Mouse (Mus musculus) hindbrain, embryonic 11.5 days (tissue): ENCODE data around the gene Syt16. TPM values are rescaled to one million over a fixed set of nuclear protein-coding genes. Genes with fewer than 3 reads are reported as not detected.
A peak's percentile ranks its signal among the peaks of the same experiment; 100 is the strongest.

ENCODE experiments used
- ATAC-seq: fragments of 200-750 bp; cut with Nextera tagmentation; 2 replicates; pipeline ENCODE4 v1.8.0; 2017; ENCODE audit warnings: mild to moderate bottlenecking, moderate TSS enrichment, moderate library complexity; ENCODE audit not compliant: low FRiP score
- DNase-seq: peaks from one replicate; pipeline ENCODE4 v3.0.0-alpha.2; 2015; ENCODE audit warnings: low spot score
- H3K27ac ChIP-seq: fragments of 300-500 bp; sonication (generic); 2 replicates; pipeline ENCODE4 v1.5.1; 2014; ENCODE audit warnings: mild to moderate bottlenecking, low read depth, low read length
- H3K27me3 ChIP-seq: fragments of 300-500 bp; sonication (generic); 2 replicates; pipeline ENCODE4 v1.6.1; 2014; ENCODE audit warnings: mild to moderate bottlenecking, low read length, moderate library complexity, mixed read lengths; ENCODE audit not compliant: control insufficient read depth, insufficient read depth
- H3K36me3 ChIP-seq: fragments of 300-500 bp; sonication (generic); 2 replicates; pipeline ENCODE4 v1.6.1; 2014; ENCODE audit warnings: mild to moderate bottlenecking, low read length, moderate library complexity, mixed read lengths; ENCODE audit not compliant: control insufficient read depth, insufficient read depth
- H3K4me1 ChIP-seq: fragments of 300-500 bp; sonication (generic); replicated peaks from 2 replicates; pipeline ENCODE4 v1.6.1; 2014; ENCODE audit warnings: low read length, mixed read lengths; ENCODE audit not compliant: control insufficient read depth, insufficient read depth
- H3K4me2 ChIP-seq: fragments of 300-500 bp; sonication (generic); replicated peaks from 2 replicates; pipeline ENCODE4 v1.6.1; 2014; ENCODE audit warnings: mild to moderate bottlenecking, low read depth, low read length
- H3K4me3 ChIP-seq: fragments of 300-500 bp; sonication (generic); 2 replicates; pipeline ENCODE4 v1.5.1; 2014; ENCODE audit warnings: low read depth, low read length
- H3K9ac ChIP-seq: fragments of 300-500 bp; sonication (generic); 2 replicates; pipeline ENCODE4 v1.6.1; 2014; ENCODE audit warnings: low read depth, low read length
- H3K9me3 ChIP-seq: fragments of 300-500 bp; sonication (generic); 2 replicates; pipeline ENCODE4 v1.6.1; 2016; ENCODE audit warnings: low read length; ENCODE audit not compliant: control insufficient read depth
- WGBS: fragments of 180-500 bp; shearing (Covaris S2); extraction: QIAGEN DNeasy Blood & Tissue Kit; methylation state at CpG from one replicate; pipeline ENCODE4 v1.1.7; 2014; 5-methylcytosine and 5-hydroxymethylcytosine counted together
- polyA plus RNA-seq: library from polyadenylated mRNA; unstranded; fragments of >200 nt; fragmentation: Nextera tagmentation; extraction: Ambion mirVana; gene quantifications from 2 replicates; pipeline ENCODE4 v1.2.1, GENCODE M21; 2014

Gene Syt16
- polyA plus RNA-seq, 1 experiment from 2014 or later = 5.4 TPM

DNA sequence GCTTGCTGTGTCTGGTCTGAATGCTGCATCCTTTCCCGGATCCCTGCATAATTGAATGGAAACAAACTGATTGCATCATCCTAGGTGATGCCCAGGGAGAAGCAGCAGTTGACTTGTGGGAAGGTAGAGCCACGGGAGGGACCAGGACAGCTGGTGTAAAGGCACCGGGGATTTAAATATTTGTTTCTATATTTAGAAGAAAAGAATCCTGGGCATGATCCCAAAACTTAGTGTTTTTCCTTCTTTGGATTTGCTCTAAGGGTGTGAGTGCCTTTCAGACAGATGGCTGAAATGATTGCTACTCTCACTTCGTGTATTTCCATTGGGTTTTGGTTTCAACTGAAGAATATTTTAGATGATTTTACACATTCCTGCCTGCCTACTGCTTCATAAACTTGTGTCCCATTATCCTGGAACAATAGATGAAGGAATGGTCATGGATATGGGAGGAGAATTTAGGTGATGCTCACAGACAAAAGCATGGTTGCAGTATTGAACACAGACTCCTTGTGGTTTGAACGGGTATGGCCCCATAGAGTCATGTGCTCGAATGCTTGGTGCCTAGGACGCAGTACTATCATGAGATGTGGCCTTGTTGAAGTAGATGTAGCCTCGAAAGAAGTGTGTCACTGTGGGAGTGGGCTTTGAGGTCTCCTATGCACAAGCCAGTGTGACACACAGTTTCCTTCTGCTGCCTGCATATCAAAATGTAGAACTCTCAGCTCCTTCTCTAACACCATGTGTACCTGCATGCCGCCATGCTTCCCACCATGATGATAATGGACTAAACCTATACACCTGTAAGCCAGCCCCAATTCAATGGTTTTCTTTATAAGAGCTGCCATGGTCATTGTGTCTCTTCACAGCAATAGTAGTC is 306.2 kb downstream of the Syt16 start:
- Histone ChIP-seq H3K9me3 (no peaks in the 10 kb centered on the region), H3K36me3 (no peaks in the 10 kb centered on the region), H3K27ac (no peak overlapping the region), H3K4me1 (no peaks in the 10 kb centered on the region), H3K9ac (no peak overlapping the region), H3K27me3 (no peaks in the 10 kb centered on the region), H3K4me2 (no peak overlapping the region), H3K4me3 (no peak overlapping the region)
- ATAC-seq (no peak), DNase-seq (no peak)
- 83% methylated on average over 9 of the region's 9 CpGs for whole genome bisulfite sequencing

- no peak overlapping the region for H3K4me2 ChIP-seq
- no peak for ATAC-seq
- H3K36me3 ChIP-seq = no peaks in the 10 kb centered on the region
- H3K9me3 ChIP-seq = no peaks in the 10 kb centered on the region
- H3K4me3 ChIP-seq = no peak overlapping the region
- no peaks in the 10 kb centered on the region for H3K27me3 ChIP-seq
- no peak overlapping the region for H3K9ac ChIP-seq
- 69% methylated on average over 3 of the region's 3 CpGs for WGBS
- no peaks in the 10 kb centered on the region for H3K4me1 ChIP-seq
- no peak for DNase-seq
- no peak overlapping the region for H3K27ac ChIP-seq
Observed at GRCm38 (mm10) chr12:74312611-74313010, 315.1 kb downstream of the Syt16 start.

- ATAC-seq (no peak), DNase-seq (no peak)
- WGBS = 59% methylated on average over 2 of the region's 2 CpGs
- H3K27me3 ChIP-seq = no peaks in the 10 kb centered on the region
- no peak overlapping the region for H3K27ac ChIP-seq
- no peaks in the 10 kb centered on the region for H3K9me3 ChIP-seq
- H3K4me2 ChIP-seq = no peak overlapping the region
- H3K4me3 ChIP-seq = no peak overlapping the region
- no peak overlapping the region for H3K9ac ChIP-seq
- no peaks in the 10 kb centered on the region for H3K36me3 ChIP-seq
- H3K4me1 ChIP-seq = no peaks in the 10 kb centered on the region
Observed at GRCm38 (mm10) chr12:74315221-74315620, 317.8 kb downstream of the Syt16 start.

DNA sequence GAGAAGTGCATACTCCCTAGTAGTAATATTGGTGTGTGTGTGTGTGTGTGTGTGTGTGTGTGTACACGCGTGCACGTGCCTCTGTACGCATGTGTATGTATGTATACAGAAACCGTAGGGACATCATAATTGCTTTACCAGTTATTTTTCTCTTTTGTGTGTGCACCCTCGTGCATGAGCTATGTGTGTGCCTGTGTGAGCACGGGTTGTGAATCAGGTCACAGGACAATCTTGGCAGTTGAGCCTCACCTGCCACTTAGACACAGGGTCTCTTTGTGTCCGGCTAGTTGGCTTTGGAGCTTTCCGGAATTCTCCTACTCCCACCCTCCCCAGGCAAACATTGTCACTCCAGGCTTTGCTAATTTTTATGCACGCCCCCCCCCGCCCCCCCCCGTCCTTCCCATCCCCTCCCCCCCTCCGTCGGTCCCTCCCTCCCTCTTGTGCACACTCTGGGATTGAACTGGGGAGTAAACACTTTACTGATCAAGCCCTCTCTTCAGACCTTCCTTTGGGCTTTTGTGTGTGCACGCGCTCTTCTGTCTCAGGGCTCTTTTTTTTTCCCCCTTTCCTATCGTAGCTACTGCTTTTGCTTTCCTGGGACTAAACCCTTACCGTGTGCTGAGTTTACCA is 319.0 kb downstream of the Syt16 start, which contains the start of gene Gm11042:
Gm11042 (minus strand) TSS at position 51 of the 630 bp plus-strand sequence.
- Histone ChIP-seq H3K9ac (peak within 1 kb of the TSS; percentile 57; the same call in 1 of the 2 replicates), H3K4me2 (peak within 1 kb of the TSS; percentile 48), H3K4me3 (peak within 1 kb of the TSS; percentile 40), H3K27me3 (no peaks in the 10 kb centered on the region), H3K9me3 (no peaks in the 10 kb centered on the region), H3K36me3 (no peaks in the 10 kb centered on the region), H3K4me1 (no peaks in the 10 kb centered on the region), H3K27ac (peak within 1 kb of the TSS; percentile 82)
- DNase-seq (peak; percentile 54), ATAC-seq (peak; percentile 80)
- WGBS = 37% methylated on average over 14 of the region's 18 CpGs

DNA sequence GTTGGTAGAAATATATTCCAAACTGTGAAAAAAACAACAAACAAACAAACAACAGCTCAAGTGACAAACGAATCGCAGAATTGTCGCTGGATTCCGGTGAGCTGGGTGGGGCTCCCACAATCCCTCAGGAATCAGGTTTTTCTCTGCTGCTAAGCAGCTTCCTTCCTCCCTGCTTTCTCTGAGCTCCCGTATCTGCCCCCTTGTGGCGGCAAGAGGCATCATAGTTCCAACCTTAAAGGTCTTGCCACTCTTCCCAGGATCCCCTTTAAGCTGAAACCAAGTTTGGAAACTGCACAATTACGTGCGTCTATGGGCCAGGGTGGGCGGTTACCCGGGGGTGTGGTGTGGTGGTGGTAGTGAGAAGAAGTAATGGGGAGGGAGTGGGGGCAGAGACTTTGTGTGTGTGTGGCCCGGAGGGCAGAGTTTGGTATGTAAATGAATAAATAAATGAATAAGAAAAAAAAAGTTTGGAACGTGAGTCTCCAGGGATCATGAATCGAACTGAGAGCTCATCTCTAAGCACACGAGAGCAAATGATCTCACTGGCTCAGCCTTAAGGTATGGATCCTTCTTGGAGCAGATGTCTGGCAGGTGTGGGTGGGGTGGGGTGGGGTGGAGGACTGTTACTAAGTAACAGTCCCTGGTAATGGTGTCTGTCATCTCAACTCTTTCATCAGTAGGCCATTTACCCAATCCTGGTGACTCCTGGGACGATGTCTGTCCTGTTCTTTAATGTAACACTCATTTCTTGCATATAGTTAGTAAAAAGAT is 319.7 kb downstream of the Syt16 start:
- Histone ChIP-seq H3K9me3 (no peaks in the 10 kb centered on the region), H3K27ac (peak overlapping the region; percentile 82), H3K9ac (peak overlapping the region; percentile 57; the same call in 1 of the 2 replicates), H3K27me3 (no peaks in the 10 kb centered on the region), H3K4me1 (no peaks in the 10 kb centered on the region), H3K4me3 (peak overlapping the region; percentile 40), H3K4me2 (peak overlapping the region; percentile 48), H3K36me3 (no peaks in the 10 kb centered on the region)
- 14% methylated on average over 15 of the region's 15 CpGs for WGBS
- ATAC-seq = peak; percentile 84
- peak; percentile 87 for DNase-seq

GRCm38 (mm10) chr12:74320318-74320717 is 322.9 kb downstream of the Syt16 start:
- Histone ChIP-seq H3K27ac (no peak overlapping the region), H3K9me3 (no peaks in the 10 kb centered on the region), H3K4me3 (no peak overlapping the region), H3K9ac (no peak overlapping the region), H3K4me2 (no peak overlapping the region), H3K36me3 (no peaks in the 10 kb centered on the region), H3K4me1 (no peaks in the 10 kb centered on the region), H3K27me3 (no peaks in the 10 kb centered on the region)
- ATAC-seq = no peak
- DNase-seq = peak; percentile 89
- WGBS = 22% methylated on average over 10 of the region's 10 CpGs

GRCm38 (mm10) chr12:74321981-74322380 is 324.5 kb downstream of the Syt16 start:
- no peak overlapping the region for H3K9ac ChIP-seq
- no peak overlapping the region for H3K4me2 ChIP-seq
- H3K27me3 ChIP-seq = no peaks in the 10 kb centered on the region
- H3K4me3 ChIP-seq = no peak overlapping the region
- no peak for DNase-seq
- H3K9me3 ChIP-seq = no peaks in the 10 kb centered on the region
- H3K36me3 ChIP-seq = no peaks in the 10 kb centered on the region
- H3K27ac ChIP-seq = no peak overlapping the region
- 76% methylated on average over 5 of the region's 5 CpGs for WGBS
- no peak for ATAC-seq
- no peaks in the 10 kb centered on the region for H3K4me1 ChIP-seq
